Mouse (Mus musculus): ENCODE measurements around the gene Mettl8.

The Mettl8 gene

DNA sequence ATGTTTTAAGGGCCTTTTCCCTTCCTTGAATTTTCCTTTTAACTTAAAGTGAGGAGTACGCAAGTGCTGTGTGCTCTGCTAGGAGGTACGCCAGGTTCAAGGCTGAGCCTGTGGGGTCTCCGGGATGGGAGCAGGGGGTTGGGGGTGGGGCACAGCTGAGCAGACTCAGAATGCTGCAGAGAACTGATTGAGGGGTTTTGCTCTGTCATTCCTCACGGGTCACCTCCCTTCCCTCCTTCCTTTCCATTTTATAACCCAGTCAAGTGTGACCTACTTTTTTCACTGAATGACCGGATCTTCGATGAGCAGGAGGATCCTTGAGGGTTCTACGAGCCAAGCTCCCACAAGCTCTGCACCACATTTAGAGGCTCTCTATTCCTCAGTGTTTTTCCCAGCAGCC is 96.0 kb downstream of the Mettl8 start:
- in situ Hi-C loops (cut with MboI; ENCODE audit: low pct_unique_long_range_greater_than_20kb in 1 of 2, low sequenced_read_pairs in 2 of 2, unreplicated experiment in 1 of 2) = no loop called here

DNA sequence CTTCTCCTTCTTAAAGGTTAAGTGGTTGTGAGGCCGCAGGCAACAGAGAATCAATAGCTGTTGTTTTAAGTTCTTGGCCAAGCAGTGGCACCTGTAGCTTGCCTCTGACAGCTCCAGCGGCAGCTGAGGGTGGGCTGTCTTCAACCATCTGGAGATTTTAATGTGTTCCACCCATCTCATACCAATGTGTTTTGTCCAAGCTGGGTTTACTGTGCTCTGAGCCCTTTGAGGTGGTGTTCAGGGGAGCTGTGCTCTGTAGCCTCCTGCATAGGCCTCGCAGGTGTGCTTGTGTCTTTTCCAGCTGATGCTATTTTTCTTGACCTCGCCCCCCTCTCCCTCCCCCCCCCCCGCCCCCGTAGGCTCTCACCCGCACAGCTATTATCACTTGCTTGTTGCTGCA is 96.8 kb downstream of the Mettl8 start:
- in situ Hi-C loops (cut with MboI; ENCODE audit: low pct_unique_long_range_greater_than_20kb in 1 of 2, low sequenced_read_pairs in 2 of 2, unreplicated experiment in 1 of 2) = no loop called here

DNA sequence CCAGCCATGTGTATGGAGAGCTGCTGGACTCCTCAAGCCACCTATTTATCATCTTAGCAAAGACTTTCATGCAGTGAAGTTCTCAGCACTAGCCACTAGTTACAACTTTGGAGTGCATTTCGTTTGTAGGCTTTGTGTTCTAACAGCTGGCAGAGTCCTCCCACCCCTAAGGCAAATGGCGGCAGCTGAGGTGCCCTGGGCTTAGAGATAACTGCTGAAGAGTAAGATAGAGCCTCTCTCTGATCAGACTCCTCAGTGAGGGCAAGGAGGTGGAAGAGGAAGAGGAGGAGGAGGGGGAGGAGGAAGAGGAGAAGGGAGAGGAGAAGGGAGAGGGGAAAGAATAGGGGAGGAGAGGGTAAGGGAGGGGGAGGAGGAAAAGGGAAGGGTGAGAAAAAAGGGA is 101.8 kb downstream of the Mettl8 start:
- in situ Hi-C loops (cut with MboI; ENCODE audit: low pct_unique_long_range_greater_than_20kb in 1 of 2, low sequenced_read_pairs in 2 of 2, unreplicated experiment in 1 of 2) = no loop called here

DNA sequence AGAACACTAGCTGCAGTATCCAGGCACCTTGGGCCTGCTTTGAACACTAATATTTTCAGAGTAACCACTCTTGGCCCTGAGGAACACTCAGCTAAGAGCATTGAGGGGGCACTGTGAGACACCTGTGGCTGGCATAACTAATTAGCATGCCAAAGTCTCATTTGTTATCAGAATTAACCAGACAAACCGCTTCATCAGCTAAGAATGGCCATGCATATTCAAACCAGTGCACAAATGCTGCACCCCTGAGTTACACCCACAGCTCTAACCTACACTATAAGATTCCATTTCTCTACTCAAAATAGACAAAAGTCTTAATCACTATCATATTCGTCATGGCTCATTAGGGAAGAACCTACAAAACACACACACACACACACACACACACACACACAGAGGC is 103.4 kb downstream of the Mettl8 start:
- in situ Hi-C loops (cut with MboI; ENCODE audit: low pct_unique_long_range_greater_than_20kb in 1 of 2, low sequenced_read_pairs in 2 of 2, unreplicated experiment in 1 of 2) = no loop called here

DNA sequence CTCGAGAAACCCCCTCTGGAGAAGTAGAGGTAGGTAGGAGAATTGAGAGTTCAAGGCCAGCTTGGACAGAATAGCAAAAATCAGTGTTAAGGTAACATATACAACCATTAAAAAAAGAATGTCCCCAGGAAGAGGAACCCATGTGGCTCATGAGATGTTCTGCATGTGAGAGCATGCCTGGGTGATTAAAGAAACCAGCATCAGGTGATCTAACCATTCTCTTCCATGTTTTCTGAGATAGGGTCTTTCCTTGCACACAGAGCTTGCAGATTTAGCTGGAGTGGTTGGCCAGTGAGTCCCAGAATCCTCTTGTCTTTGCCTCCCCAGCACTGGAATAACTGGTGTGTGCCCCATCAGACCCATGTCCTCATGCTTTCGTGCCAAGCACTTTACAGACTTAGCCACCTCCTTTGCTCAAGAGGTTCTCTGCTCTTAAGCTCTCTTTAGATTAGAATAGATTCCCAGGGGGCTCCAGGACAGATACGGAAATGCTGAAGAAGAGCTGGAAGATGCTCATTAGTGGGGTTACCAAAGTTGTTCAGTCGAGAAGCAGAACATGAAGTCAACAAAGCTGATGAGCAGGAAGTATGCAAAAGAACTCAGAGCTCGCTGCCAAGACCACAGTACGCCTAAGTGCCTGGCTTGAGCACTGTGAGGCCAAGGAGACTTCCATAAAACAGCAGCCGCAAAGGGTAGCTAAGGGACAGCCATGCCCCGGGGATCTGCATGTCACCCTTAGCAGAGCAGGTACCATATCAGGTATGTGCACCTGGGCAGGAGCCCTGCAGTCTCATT is 110.7 kb downstream of the Mettl8 start:
- in situ Hi-C loops (cut with MboI; ENCODE audit: low pct_unique_long_range_greater_than_20kb in 1 of 2, low sequenced_read_pairs in 2 of 2, unreplicated experiment in 1 of 2) = no loop called here

DNA sequence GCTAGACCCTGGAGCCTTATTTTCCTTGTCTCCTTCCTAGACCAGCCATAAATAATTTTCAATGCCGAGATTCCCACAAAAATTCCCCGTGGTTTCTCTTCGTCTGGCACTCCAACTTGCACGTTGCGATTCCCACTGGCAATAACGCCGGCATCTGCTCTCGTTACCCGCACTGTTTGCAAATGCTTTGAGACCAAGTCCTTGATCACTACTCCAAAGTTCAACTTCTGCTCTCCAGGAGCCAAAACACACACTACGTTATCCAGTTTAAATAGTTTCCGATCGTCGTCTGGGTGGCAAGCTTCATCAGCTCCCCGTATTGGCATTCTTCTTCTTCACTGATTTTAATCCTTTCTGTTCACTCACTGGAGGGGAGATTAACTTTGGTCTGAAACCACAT is 114.6 kb downstream of the Mettl8 start:
- in situ Hi-C loops (cut with MboI; ENCODE audit: low pct_unique_long_range_greater_than_20kb in 1 of 2, low sequenced_read_pairs in 2 of 2, unreplicated experiment in 1 of 2) = no loop called here

DNA sequence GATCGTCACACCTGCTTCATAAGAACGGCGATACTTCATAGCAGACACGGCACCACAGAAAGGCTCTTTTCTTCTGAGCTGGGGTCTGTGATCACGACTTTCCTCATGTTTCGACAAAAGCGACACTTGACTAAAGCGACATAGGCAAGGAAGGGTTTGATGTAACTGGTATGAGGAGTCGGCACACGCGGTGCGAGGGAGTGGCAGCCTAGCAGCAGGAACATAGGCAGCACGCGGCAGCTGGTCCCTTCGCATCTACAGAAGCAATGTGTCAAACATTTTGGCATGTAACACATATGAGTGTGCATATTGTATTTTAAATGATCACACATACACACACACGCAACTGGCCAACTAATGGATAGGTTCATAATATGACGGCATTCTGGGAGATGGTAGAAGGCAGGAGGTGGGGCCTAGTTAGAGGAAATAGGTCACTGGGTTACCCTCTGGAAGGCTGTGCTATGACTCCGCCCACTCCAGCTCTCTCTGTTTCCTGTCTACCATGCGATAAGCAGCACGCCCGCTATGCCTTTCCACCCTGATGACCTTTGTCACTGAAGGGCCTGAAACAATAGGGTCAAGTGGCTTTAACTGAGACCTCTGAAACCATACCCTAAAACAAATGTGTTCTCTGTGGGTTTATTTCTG is 116.4 kb downstream of the Mettl8 start:
- in situ Hi-C loops (cut with MboI; ENCODE audit: low pct_unique_long_range_greater_than_20kb in 1 of 2, low sequenced_read_pairs in 2 of 2, unreplicated experiment in 1 of 2) = no loop called here

DNA sequence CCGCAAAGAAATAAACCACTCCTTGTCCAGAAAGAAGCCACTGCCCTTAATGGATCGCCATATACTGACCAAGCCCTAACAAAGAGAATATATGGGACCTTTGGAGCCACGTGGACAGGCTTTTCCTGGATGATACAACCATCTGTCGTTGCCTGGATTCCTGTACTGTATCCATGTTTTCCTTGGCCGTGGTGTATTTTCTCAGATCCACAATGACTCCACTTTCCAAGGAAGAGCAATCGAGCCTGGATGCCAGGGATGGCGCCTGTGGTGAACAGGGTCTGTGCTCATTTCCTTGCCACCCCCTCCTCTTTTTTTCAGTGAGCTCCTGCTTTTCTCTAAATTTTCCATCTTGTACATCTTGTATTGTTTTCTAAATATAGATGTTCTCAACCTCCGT is 120.6 kb downstream of the Mettl8 start:
- in situ Hi-C loops (cut with MboI; ENCODE audit: low pct_unique_long_range_greater_than_20kb in 1 of 2, low sequenced_read_pairs in 2 of 2, unreplicated experiment in 1 of 2) = no loop called here

DNA sequence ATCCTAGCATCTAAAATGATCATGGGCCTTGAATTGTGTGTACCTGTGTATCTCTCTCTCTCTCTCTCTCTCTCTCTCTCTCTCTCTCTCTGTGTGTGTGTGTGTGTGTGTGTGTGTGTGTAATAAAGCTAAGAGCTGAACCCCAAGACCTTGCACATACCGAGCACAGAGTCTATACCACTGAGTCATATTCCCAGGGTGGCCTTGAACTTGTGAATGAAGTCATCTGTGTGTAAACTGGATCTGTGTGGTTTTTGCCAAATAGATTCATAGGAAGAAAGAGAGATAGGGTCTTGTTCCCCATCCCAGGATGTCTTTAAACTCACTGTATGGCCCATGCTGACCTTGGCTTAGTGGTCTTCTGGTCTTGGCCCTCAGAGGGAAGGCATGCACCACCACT is 121.9 kb downstream of the Mettl8 start:
- in situ Hi-C loops (cut with MboI; ENCODE audit: low pct_unique_long_range_greater_than_20kb in 1 of 2, low sequenced_read_pairs in 2 of 2, unreplicated experiment in 1 of 2) = no loop called here

DNA sequence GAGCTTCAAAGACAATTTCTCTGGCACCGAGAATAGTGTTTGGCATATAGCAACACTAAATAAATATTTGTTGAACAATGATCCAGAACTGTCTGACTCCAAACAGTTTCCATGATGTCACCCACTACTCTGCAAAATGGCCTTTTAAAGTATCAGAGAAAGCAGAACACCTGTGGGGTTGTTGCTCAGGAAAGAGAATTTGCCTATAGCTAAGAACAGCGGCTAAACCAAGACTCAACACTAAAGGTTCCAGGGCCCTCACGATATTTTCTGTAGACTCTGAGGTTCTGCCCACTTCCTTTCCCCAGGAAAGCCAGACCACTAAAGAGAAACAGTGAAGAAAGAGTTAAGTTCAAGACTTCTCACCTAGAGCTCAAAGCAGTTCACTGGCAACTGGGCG is 122.4 kb downstream of the Mettl8 start:
- in situ Hi-C loops (cut with MboI; ENCODE audit: low pct_unique_long_range_greater_than_20kb in 1 of 2, low sequenced_read_pairs in 2 of 2, unreplicated experiment in 1 of 2) = no loop called here

DNA sequence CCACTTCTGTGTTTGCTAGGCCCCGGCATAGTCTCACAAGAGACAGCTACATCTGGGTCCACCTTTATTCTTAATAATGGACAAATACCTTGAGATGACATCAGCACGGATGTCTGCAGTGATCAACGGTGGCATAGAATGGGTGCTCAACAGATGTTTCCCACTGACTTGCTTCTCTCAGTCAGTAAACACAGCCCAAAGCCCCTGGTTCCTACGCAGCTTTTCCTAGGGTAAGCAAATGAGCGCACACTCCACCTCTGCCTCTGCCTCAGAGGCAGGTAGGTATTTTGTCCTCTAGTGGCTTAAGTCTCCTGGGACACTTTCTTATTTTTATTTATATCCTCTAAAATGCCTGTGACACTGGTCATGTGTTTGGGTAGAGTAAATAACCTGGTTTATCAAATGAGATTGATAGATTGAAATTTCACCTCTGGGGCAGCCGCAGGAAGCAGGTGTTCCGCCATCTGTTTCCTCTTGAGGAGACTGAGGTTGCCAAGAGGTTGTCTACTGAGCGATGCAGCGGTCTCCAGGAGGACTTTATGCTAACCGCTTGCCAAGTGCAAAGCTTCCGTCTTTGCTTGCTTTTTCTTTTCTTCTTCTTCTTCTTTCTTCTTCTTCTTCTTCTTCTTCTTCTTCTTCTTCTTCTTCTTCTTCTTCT is 124.6 kb downstream of the Mettl8 start:
- in situ Hi-C loops (cut with MboI; ENCODE audit: low pct_unique_long_range_greater_than_20kb in 1 of 2, low sequenced_read_pairs in 2 of 2, unreplicated experiment in 1 of 2) = no loop called here

DNA sequence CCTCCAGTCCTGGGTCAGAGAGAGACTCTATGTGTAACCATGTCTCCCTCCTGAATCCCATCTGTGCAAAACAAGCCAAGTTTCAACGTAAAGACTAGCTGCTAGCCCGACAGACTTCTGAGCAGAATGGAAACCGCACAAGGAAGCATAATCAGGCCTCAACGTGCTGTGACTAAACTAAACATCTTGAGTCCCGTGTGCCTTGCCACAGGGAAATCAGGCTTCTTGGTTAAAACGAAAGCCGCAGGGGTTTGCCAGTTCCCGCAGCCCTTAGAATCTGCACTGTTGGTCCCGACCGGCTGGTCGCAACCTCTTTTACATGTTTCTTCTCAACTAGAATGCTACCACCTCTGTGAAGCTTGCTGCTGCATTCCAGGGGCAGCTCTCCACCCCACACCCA is 125.7 kb downstream of the Mettl8 start:
- in situ Hi-C loops (cut with MboI; ENCODE audit: low pct_unique_long_range_greater_than_20kb in 1 of 2, low sequenced_read_pairs in 2 of 2, unreplicated experiment in 1 of 2) = no loop called here

DNA sequence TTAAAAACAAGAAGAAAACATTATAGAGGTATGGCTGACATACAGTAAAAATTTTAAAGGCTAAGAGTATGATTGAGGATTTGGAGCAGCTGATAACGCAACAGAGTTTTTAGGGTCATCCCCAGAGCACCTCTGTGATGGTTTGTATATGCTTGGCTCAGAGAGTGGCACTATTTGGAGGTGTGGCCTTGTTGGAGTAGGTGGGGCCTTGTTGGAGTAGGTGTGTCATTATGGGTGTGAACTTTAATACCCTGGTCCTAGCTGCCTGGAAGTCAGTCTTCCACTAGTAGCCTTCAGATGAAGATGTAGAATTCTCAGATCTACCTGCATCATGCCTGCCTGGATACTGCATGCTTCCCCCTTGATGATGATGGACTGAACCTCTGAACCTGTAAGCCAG is 131.3 kb downstream of the Mettl8 start:
- in situ Hi-C loops (cut with MboI; ENCODE audit: low pct_unique_long_range_greater_than_20kb in 1 of 2, low sequenced_read_pairs in 2 of 2, unreplicated experiment in 1 of 2) = no loop called here

DNA sequence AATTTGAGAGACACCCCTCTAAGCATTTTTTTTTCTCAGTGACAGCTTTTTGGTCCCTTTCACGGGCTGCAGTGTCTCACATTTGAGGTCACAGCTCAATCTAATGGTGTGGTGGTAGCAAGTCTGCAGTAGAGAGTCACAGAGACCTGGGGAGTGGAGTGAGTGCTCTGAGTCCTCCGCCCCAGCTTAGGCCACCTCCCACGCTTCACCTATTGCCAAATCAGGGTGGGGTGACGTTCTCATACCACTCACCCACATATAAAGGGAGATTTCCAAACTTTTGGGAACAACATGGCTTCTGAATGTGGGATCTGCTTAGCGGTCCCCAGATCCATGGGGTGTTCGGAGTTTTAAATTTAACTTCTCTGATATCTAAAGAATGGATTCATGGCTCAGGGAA is 132.6 kb downstream of the Mettl8 start:
- in situ Hi-C loops (cut with MboI; ENCODE audit: low pct_unique_long_range_greater_than_20kb in 1 of 2, low sequenced_read_pairs in 2 of 2, unreplicated experiment in 1 of 2) = no loop called here

DNA sequence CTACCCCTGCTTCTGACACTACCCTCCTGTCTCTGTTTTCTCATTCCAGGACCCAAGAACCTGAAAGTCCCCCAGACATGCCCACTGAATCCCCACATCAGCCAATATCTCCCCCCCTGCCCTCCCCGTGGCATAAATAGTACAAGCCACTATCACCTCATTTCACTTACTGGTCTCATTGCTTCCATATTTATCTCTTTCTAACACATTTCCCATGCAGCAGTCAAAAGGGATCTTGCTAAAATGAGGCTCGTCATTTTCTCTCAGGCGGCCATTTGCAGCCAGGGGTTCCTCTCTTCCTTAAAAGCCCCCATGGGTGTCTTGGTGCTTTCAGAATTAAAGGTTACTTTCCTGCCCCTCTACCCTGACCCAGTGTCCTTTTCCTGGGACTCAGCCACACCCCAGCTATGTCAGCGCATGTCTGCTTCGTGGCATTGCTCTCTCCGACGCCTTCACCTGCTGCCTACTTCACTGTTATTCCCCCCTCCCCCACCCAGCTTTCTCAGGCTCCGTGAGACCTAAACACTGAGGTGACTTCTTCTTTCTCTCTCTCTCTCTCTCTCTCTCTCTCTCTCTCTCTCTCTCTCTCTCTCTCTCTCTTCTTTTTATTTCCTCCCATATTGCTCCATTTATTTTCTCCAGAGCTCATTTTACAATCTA is 134.3 kb downstream of the Mettl8 start:
- in situ Hi-C loops (cut with MboI; ENCODE audit: low pct_unique_long_range_greater_than_20kb in 1 of 2, low sequenced_read_pairs in 2 of 2, unreplicated experiment in 1 of 2) = no loop called here

DNA sequence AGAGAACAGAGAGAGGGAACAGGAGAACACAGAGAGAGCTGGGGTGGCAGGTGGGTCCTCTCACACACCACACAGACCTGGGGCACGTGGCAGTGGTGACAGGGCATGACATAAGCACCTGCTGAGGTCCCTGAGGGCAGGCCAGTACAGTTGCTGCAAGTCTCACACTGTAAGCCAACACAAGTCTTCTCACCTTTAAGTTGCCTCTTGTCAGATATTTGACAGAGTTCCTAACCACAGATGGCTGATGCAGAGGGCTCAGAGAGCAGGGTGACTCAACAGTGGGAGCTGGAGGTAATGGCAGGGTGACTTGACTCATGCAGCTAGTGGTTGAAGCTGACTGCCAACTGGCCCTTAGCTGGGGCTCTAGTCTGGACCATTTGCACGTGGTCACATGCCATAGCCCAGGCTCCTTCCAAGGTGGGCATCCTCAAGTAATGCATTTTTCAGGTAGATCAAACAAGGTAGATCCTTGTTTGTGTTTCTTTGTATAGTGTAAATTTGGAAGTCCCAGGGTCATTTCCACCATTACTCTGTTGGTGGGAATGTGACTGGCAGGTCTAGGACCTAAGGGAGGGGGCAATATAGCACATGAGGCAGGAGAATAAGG is 135.4 kb downstream of the Mettl8 start:
- in situ Hi-C loops (cut with MboI; ENCODE audit: low pct_unique_long_range_greater_than_20kb in 1 of 2, low sequenced_read_pairs in 2 of 2, unreplicated experiment in 1 of 2) = no loop called here

DNA sequence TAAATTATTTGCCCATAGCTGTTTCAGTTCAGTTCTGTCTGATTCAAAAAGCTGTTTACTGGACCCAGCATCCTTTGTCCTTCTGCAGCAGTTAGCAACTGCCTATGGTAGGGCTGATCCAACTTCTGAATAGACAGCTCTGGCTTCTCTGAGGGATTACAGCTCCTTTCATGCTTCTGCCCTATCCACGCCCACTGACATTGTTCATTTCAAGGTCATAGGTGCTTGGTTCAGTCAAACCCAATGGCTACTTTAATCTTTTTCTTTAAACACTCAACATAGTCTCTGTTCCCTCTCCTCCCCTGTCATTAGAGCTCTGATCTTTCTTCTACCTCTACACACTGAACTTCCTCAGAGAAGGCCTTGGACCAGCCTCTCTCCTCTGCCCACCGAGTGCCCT is 136.9 kb downstream of the Mettl8 start:
- in situ Hi-C loops (cut with MboI; ENCODE audit: low pct_unique_long_range_greater_than_20kb in 1 of 2, low sequenced_read_pairs in 2 of 2, unreplicated experiment in 1 of 2) = no loop called here
